Comparison of ENCODE assay signal across 16 mouse cellular contexts in the genomic region with DNA sequence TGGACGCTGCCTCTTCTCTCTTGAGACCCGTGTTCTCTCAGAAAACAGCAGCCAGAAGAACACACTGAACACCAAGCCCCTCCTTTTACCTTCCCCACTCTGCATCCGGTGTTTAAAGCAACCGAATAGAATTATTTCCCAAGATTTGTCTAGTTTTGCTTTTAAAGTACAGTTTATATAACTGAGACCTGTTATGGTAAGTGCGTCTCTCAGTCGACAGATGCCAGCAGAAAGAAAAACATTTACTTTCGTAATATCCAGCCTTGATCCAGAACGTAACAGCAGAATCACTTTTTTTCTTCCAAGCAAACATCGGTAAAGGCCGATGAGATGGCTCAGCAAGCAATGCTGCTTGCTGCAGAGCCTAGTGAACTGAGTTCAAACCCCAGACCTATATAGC. TPM values are rescaled to one million over a fixed set of nuclear protein-coding genes. Genes with fewer than 3 reads are reported as not detected.
A peak's percentile ranks its signal among the peaks of the same experiment; 100 is the strongest.
DNase-seq lines count a peak whose midpoint lies in the region; ATAC-seq and TF ChIP-seq lines count a peak whose summit lies in the region.
"Had no signal": no experiment of that assay in that cellular context is flagged by ENCODE, and none has a peak within 500 bp of the region (broad histone marks: within the 10 kb centered on the region; RNA-seq: fewer than 3 reads in every experiment).

No protein-coding gene starts in this region.

- peaks cover 60% of the 10 kb centered on the region for H3K4me1 ChIP-seq in limb, embryonic 12.5 days (replicated peaks)
- peaks cover 33% of the 10 kb centered on the region for H3K4me1 ChIP-seq in limb, embryonic 10.5 days
- H3K4me1 ChIP-seq in brown adipose tissue, adult 24 weeks (ENCODE audit: control insufficient read depth, insufficient read depth, insufficient read length, low read length) = peaks cover 8% of the 10 kb centered on the region
- no peaks in the 10 kb centered on the region for H3K4me1 ChIP-seq in small intestine, adult 2 months (ENCODE audit: control insufficient read depth, insufficient read depth, insufficient read length, low read length)

- no peak for TF ChIP-seq CTCF in small intestine, adult 2 months (IDR thresholded peaks at IDR 0.05; ENCODE audit: extremely low read depth, insufficient read length, insufficient replicate concordance, low read depth, low read length)

- no peak overlapping the region for H3K4me2 ChIP-seq in limb, embryonic 12.5 days
- H3K4me2 ChIP-seq: midbrain, embryonic 13.5 days; neural tube, embryonic 15.5 days had no signal

- no peak for DNase-seq in limb, embryonic 10.5 days (ENCODE audit: low spot score)
- peak; percentile 35 for DNase-seq in adipocyte (ENCODE audit: low spot score)
- no peak for DNase-seq in cerebellum, adult 8-10 months
- DNase-seq in cerebellum, adult 11 months = no peak
- DNase-seq: cerebellum, postnatal 14 days; heart, postnatal 4 days; liver had no signal

- ATAC-seq in limb, embryonic 12.5 days (ENCODE audit: insufficient number of reproducible peaks, insufficient read depth, low FRiP score, low TSS enrichment, low read depth) = no peak
- ATAC-seq: forebrain, embryonic 14.5 days; hindbrain, postnatal 0 days; midbrain, embryonic 13.5 days had no signal

- H3K9ac ChIP-seq in limb, embryonic 12.5 days (replicated peaks) = no peak overlapping the region
- H3K9ac ChIP-seq: midbrain, embryonic 13.5 days; neural tube, embryonic 15.5 days had no signal

- H3K36me3 ChIP-seq in limb, embryonic 12.5 days = peaks cover 14% of the 10 kb centered on the region
- H3K36me3 ChIP-seq in limb, embryonic 10.5 days = peaks cover 12% of the 10 kb centered on the region; the same call in 1 of the 2 replicates
- H3K36me3 ChIP-seq in small intestine, adult 2 months (ENCODE audit: control insufficient read depth, insufficient read depth, low read length) = peaks cover 5% of the 10 kb centered on the region
- H3K36me3 ChIP-seq: midbrain, embryonic 13.5 days had no signal

- no peak for TF ChIP-seq POLR2A in small intestine, adult 2 months (IDR thresholded peaks at IDR 0.05; ENCODE audit: low read depth, low read length)

- peak overlapping the region; percentile 50; the same call in 1 of the 2 replicates for H3K27ac ChIP-seq in limb, embryonic 12.5 days
- H3K27ac ChIP-seq in limb, embryonic 10.5 days = no peak overlapping the region
- peak overlapping the region; percentile 33; the same call in 1 of the 2 replicates for H3K27ac ChIP-seq in brown adipose tissue, adult 24 weeks (replicated peaks; ENCODE audit: low read depth, low read length)
- H3K27ac ChIP-seq in small intestine, adult 2 months (ENCODE audit: insufficient read depth, low read depth, low read length) = peak overlapping the region; percentile 50; the same call in 1 of the 2 replicates
- H3K27ac ChIP-seq: hindbrain, postnatal 0 days; kidney, postnatal 0 days; midbrain, embryonic 13.5 days; neural tube, embryonic 15.5 days had no signal

- WGBS in limb, embryonic 12.5 days = 86% methylated on average over 10 of the region's 10 CpGs
- WGBS in limb, embryonic 10.5 days = 95% methylated on average over 10 of the region's 10 CpGs
- WGBS in small intestine, adult 2 months = 76% methylated on average over 10 of the region's 10 CpGs

- no peaks in the 10 kb centered on the region for H3K27me3 ChIP-seq in limb, embryonic 12.5 days
- no peaks in the 10 kb centered on the region for H3K27me3 ChIP-seq in limb, embryonic 10.5 days (ENCODE audit: low read depth, poor library complexity, severe bottlenecking)
- H3K27me3 ChIP-seq in small intestine, adult 2 months (ENCODE audit: control insufficient read depth, insufficient read depth, low read length) = no peaks in the 10 kb centered on the region
- H3K27me3 ChIP-seq: midbrain, embryonic 13.5 days; neural tube, embryonic 15.5 days had no signal

- no peaks in the 10 kb centered on the region for H3K9me3 ChIP-seq in limb, embryonic 12.5 days
- no peaks in the 10 kb centered on the region for H3K9me3 ChIP-seq in limb, embryonic 10.5 days (replicated peaks)
- H3K9me3 ChIP-seq: midbrain, embryonic 13.5 days; neural tube, embryonic 15.5 days had no signal

- no peak overlapping the region for H3K4me3 ChIP-seq in limb, embryonic 12.5 days (replicated peaks)
- no peak overlapping the region for H3K4me3 ChIP-seq in limb, embryonic 10.5 days
- no peak overlapping the region for H3K4me3 ChIP-seq in brown adipose tissue, adult 24 weeks (ENCODE audit: insufficient read depth, low read depth, low read length)
- no peak overlapping the region for H3K4me3 ChIP-seq in small intestine, adult 2 months (ENCODE audit: low read depth, low read length)
- H3K4me3 ChIP-seq: midbrain, embryonic 13.5 days; myocyte; neural tube, embryonic 15.5 days had no signal

RNA-seq across cellular contexts. Expression of a gene that starts 45.3 kb away (rescaled TPM):
- 42.1 and 42.4 TPM in 2 replicates for polyA plus RNA-seq in limb, embryonic 12.5 days (2016; fragmentation: Nextera tagmentation; extraction: Ambion mirVana)
- 19.5 and 26.3 TPM in 2 replicates for polyA plus RNA-seq in limb, embryonic 10.5 days (2016; fragmentation: Nextera tagmentation; extraction: Ambion mirVana)
- polyA plus RNA-seq in brown adipose tissue, adult 24 weeks (2012; ENCODE audit: insufficient read depth, insufficient read length, missing spikeins) = 1.8 TPM in 1 of 2 replicates, not detected in the other
- polyA plus RNA-seq in small intestine, adult 2 months (2012; rRNA removed) = 4.3 and 27.0 TPM in 2 replicates
